Mouse (Mus musculus) cerebellum, adult 2 months (tissue): ENCODE results near the gene Pdzd8.

Experiments used
- CTCF ChIP-seq: fragments of 200-500 bp; IDR thresholded peaks from 2 replicates; pipeline ENCODE4 v1.5.1; 2011; ENCODE audit warnings: low read depth, mild to moderate bottlenecking, control low read depth, low read length, moderate library complexity, borderline replicate concordance; ENCODE audit not compliant: insufficient read depth
- POLR2A ChIP-seq: fragments of 200-500 bp; IDR thresholded peaks from 2 replicates; pipeline ENCODE4 v1.6.1; 2011; ENCODE audit warnings: low read length, control low read depth, borderline replicate concordance; ENCODE audit not compliant: insufficient read depth

GRCm38 (mm10) chr19:59276354-59276753, 69.2 kb downstream of the Pdzd8 start:
- TF ChIP-seq CTCF (no peak), POLR2A (no peak)
